Mouse (Mus musculus): ENCODE data around the gene Etnk1.
"Not testable (repeated sequence)": the region's sequence is repeated elsewhere in the genome, so short reads cannot be mapped to it uniquely, and the experiment has no call there.

Etnk1 gene

GRCm38 (mm10) chr6:143151081-143151995 lies 15.7 kb upstream of the Etnk1 start:
- not testable (repeated sequence) for DNase-seq

GRCm38 (mm10) chr6:143152321-143152827 lies 14.6 kb upstream of the Etnk1 start:
- peak; percentile 24 for DNase-seq

GRCm38 (mm10) chr6:143153160-143153559 lies 13.9 kb upstream of the Etnk1 start:
- DNase-seq = no peak

DNA sequence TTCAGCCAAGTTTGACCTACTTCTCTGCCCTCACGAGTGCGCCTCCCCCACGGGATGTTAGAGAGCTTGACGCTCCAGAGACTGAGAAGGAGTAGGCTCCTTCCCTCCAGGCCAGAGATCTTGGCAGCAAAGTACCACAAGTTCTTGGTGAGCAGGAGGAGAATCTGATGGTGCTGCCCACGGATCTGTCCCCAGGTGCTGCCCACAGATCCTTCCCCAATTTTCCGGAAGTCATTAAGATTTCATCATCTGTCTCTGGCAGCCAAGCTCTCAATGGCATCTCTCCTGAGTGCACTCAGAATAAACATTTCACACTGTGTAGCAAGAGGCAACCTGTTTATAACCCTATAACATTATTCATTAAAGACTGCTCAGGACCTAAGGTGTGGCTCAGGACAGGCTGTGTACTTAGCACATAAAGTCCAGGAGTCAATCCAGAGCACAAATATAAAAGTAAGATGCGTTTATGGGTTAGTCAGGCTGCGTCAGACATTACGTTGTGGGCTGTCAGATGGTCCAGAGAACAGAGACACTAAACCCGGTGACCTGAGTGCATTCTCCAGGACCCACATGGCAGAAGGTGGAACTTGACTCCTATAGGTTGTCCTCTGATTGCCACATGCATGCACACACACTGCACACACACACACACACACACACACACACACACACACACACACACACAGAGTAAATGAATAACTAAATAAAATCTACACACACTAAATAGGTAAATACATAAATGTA lies 13.1 kb upstream of the Etnk1 start:
- peak; percentile 26 for DNase-seq

GRCm38 (mm10) chr6:143154885-143155284 lies 12.1 kb upstream of the Etnk1 start:
- peak; percentile 59 for DNase-seq

- DNase-seq = no peak
Observed at GRCm38 (mm10) chr6:143155996-143156395, 11.0 kb upstream of the Etnk1 start.

GRCm38 (mm10) chr6:143156684-143157083 lies 10.3 kb upstream of the Etnk1 start:
- DNase-seq = no peak

DNA sequence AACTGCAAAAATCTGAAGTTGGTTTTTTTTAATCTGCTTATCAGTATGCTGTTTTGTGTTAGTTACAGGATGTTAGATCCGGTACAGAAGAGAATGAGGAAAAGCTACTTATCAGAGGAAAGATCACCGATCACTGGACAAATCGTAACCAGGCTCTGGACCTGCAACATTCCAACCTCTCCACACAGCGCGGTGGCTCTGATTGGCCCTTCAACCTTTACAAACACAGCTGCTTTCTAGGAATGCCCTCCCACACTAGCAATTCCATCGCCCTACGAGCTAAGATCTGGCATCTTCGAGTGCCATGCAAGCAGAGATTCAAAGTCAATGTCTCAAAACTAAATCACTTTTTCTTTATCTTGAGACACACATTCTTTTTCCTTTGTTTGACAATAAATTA lies 9.6 kb upstream of the Etnk1 start:
- DNase-seq = no peak

GRCm38 (mm10) chr6:143160572-143161231 lies 6.3 kb upstream of the Etnk1 start:
- no peak for DNase-seq

GRCm38 (mm10) chr6:143162161-143162877 lies 4.7 kb upstream of the Etnk1 start:
- no peak for DNase-seq

GRCm38 (mm10) chr6:143163956-143164905 lies 2.8 kb upstream of the Etnk1 start:
- no peak for DNase-seq

- DNase-seq = no peak
Observed at GRCm38 (mm10) chr6:143164906-143165255, 2.1 kb upstream of the Etnk1 start.

DNA sequence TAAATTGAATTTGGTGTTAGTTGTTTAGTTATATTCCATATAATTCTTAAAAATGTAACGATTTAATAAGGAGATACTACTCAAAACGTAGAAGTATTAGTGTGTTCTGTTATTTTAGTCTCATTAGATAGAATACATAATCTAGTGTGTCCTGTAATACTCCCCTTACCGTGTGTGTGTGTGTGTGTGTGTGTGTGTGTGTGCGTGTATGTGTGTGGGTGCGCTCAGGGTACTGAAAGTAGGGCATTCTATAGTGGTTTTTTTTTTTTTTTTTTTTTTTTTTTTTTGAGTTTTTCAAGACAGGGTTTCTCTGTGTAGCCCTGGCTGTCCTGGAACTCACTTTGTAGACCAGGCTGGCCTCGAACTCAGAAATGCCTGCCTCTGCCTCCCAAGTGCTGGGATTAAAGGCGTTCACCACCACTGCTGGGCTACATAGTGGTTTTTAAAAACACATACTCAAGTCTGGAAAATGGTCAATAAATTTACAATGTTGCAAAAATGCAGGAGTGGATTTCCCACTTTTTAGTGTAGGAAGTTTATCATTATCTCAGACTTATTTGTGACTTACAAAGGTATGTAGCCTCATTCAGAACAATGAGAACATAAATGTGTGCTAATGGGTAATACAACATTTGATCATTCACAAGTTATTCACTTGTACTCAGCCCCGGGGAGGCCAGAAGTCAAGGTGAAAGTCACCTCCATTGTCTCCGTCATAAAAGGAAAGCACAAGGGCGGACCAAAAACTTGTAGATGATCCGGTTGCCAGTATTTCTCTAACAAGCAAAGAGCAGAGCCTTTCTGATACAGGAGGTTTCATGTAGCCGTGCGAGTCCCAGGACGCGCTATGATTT lies 1.4 kb upstream of the Etnk1 start:
- DNase-seq = no peak

DNA sequence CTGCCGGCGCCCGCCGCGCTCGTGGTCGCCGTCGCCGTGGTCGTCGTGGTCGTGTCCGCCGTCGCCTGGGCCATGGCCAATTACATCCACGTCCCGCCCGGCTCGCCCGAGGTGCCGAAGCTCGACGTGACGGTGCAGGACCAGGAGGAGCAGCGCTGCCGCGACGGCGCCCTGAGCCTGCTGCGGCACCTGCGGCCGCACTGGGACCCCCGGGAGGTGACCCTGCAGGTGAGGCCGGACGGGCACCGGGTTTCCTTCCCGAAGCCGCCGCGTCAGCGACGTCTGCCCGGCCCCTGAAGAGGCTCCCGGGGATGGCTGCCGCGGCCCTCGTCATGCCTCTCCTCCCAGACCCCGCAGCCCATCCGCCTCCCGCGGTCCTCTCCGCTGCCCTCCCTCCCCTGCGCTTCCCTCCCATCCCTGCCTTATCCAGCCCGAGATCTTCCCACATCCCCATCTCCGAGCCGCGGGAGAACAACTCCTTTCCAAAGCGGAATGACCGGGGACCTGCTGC lies 443 bp downstream of the Etnk1 start:
- DNase-seq = peak; percentile 63

GRCm38 (mm10) chr6:143167981-143168674 lies 1.1 kb downstream of the Etnk1 start:
- DNase-seq = no peak

DNA sequence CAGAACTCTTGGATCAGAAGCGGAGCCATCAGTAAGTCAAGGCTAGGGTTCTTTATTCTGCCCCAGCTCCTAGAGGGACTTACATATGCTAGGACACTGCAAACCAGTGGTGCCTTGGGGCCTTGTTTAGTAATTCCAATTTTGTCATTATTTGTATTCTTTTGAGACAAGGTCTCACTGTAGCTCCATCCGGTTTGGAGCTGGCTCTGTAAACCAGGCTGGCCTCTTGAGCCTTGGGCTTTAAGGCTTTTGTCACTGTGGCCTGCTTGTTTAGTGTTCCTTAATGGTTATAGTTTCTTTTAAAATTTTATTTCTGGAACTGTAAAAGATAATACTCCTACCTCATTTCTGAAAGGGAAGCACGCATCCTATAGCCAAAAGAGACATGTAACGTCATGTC lies 2.4 kb downstream of the Etnk1 start:
- no peak for DNase-seq

- DNase-seq = no peak
Observed at GRCm38 (mm10) chr6:143170166-143170960, 3.3 kb downstream of the Etnk1 start.

GRCm38 (mm10) chr6:143171066-143171465 lies 4.0 kb downstream of the Etnk1 start:
- DNase-seq = no peak
